Mouse (Mus musculus): ENCODE data around the gene Bicral. TPM values are rescaled to one million over a fixed set of nuclear protein-coding genes. Genes with fewer than 3 reads are reported as not detected.
"Not testable (repeated sequence)": the region's sequence is repeated elsewhere in the genome, so short reads cannot be mapped to it uniquely, and the experiment has no call there.

The Bicral gene
- total RNA-seq, 2 experiments from 2014 or later = 53.2 to 58.9 TPM

GRCm38 (mm10) chr17:46808376-46808775 lies 49.9 kb downstream of the Bicral start:
- no peak for DNase-seq (ENCODE audit: low spot score in 2 of 2)

- DNase-seq (ENCODE audit: low spot score in 2 of 2) = no peak
Measured at GRCm38 (mm10) chr17:46801761-46802160, 56.5 kb downstream of the Bicral start.

- DNase-seq (ENCODE audit: low spot score in 2 of 2) = no peak
Measured at GRCm38 (mm10) chr17:46799680-46800079, 58.6 kb downstream of the Bicral start.

GRCm38 (mm10) chr17:46797386-46797785 lies 60.9 kb downstream of the Bicral start:
- DNase-seq (ENCODE audit: low spot score in 2 of 2) = no peak

GRCm38 (mm10) chr17:46796743-46797142 lies 61.5 kb downstream of the Bicral start:
- DNase-seq (ENCODE audit: low spot score in 2 of 2) = no peak

- no peak for DNase-seq (ENCODE audit: low spot score in 2 of 2)
Measured at GRCm38 (mm10) chr17:46792963-46793362, 65.3 kb downstream of the Bicral start.

GRCm38 (mm10) chr17:46787974-46788373 lies 70.3 kb downstream of the Bicral start:
- not testable (repeated sequence) for DNase-seq (ENCODE audit: low spot score in 2 of 2)

- DNase-seq (ENCODE audit: low spot score in 2 of 2) = no peak
Measured at GRCm38 (mm10) chr17:46786952-46787351, 71.3 kb downstream of the Bicral start.

GRCm38 (mm10) chr17:46783222-46783565 lies 75.1 kb downstream of the Bicral start:
- DNase-seq (ENCODE audit: low spot score in 2 of 2) = no peak

GRCm38 (mm10) chr17:46782341-46783221 lies 75.7 kb downstream of the Bicral start, which contains the start of gene Rpl7l1:
Gene Rpl7l1 (minus strand): TSS chr17:46782672.
- DNase-seq (ENCODE audit: low spot score in 2 of 2) = peak; percentile 88 to 92

- no peak for DNase-seq (ENCODE audit: low spot score in 2 of 2)
Measured at GRCm38 (mm10) chr17:46781876-46782275, 76.4 kb downstream of the Bicral start.

- no peak for DNase-seq (ENCODE audit: low spot score in 2 of 2)
Measured at GRCm38 (mm10) chr17:46776087-46776486, 82.2 kb downstream of the Bicral start.

- DNase-seq (ENCODE audit: low spot score in 2 of 2) = no peak
Measured at GRCm38 (mm10) chr17:46775070-46775469, 83.2 kb downstream of the Bicral start.

- no peak for DNase-seq (ENCODE audit: low spot score in 2 of 2)
Measured at GRCm38 (mm10) chr17:46774131-46774472, 84.2 kb downstream of the Bicral start.

GRCm38 (mm10) chr17:46773278-46774130 lies 84.8 kb downstream of the Bicral start:
- DNase-seq (ENCODE audit: low spot score in 2 of 2) = no peak

- DNase-seq (ENCODE audit: low spot score in 2 of 2) = peak; percentile 79 to 88
Measured at GRCm38 (mm10) chr17:46772404-46773277, 85.6 kb downstream of the Bicral start, which contains the start of gene 2310039H08Rik. Gene 2310039H08Rik (plus strand): TSS chr17:46772635.

- no peak for DNase-seq (ENCODE audit: low spot score in 2 of 2)
Measured at GRCm38 (mm10) chr17:46772038-46772403, 86.3 kb downstream of the Bicral start.

GRCm38 (mm10) chr17:46771616-46772015 lies 86.7 kb downstream of the Bicral start:
- no peak for DNase-seq (ENCODE audit: low spot score in 2 of 2)

GRCm38 (mm10) chr17:46771025-46771424 lies 87.3 kb downstream of the Bicral start:
- no peak for DNase-seq (ENCODE audit: low spot score in 2 of 2)

- DNase-seq (ENCODE audit: low spot score in 2 of 2) = no peak
Measured at GRCm38 (mm10) chr17:46770546-46770945, 87.7 kb downstream of the Bicral start.

- no peak for DNase-seq (ENCODE audit: low spot score in 2 of 2)
Measured at GRCm38 (mm10) chr17:46767868-46768267, 90.4 kb downstream of the Bicral start.
